Mouse (Mus musculus) bone marrow, adult 2 months (tissue): Measurements from ENCODE around the gene Erh. TPM values are rescaled to one million over a fixed set of nuclear protein-coding genes. Genes with fewer than 3 reads are reported as not detected.

Experiments used
- H3K27ac ChIP-seq: fragments of 200-500 bp; 2 replicates; pipeline ENCODE4 v1.5.1; 2012; ENCODE audit warnings: low read depth, mild to moderate bottlenecking, control low read depth, inconsistent platforms, low read length; ENCODE audit not compliant: control insufficient read depth, poor library complexity, insufficient read depth
- H3K4me1 ChIP-seq: fragments of 200-500 bp; 2 replicates; pipeline ENCODE4 v1.6.1; 2011; ENCODE audit warnings: low read length; ENCODE audit not compliant: control insufficient read depth, insufficient read depth
- H3K4me3 ChIP-seq: fragments of 200-500 bp; replicated peaks from 2 replicates; pipeline ENCODE3; 2011; ENCODE audit warnings: mild to moderate bottlenecking, low read depth, low read length, control low read depth; ENCODE audit not compliant: control insufficient read depth
- CTCF ChIP-seq: fragments of 200-500 bp; IDR thresholded peaks from 2 replicates; pipeline ENCODE4 v1.5.1; 2011; ENCODE audit warnings: low read length, control low read depth; ENCODE audit not compliant: control insufficient read depth, insufficient read depth
- POLR2A ChIP-seq: fragments of 200-500 bp; IDR thresholded peaks from 2 replicates; pipeline ENCODE4 v1.6.1; 2011; ENCODE audit warnings: low read depth, mild to moderate bottlenecking, control low read depth, low read length, borderline replicate concordance; ENCODE audit not compliant: control insufficient read depth
- WGBS: fragments of 180-500 bp; shearing (Covaris S2); methylation state at CpG from one replicate; pipeline ENCODE4 v1.1.7; 2018; 5-methylcytosine and 5-hydroxymethylcytosine counted together
- polyA plus RNA-seq: library from polyadenylated mRNA; stranded (reverse); fragments of >200 nt; gene quantifications from 2 replicates; pipeline ENCODE4 v1.2.4, GENCODE M21; 2011; ENCODE audit warnings: low replicate concordance; ENCODE audit not compliant: missing spikeins, insufficient read depth, insufficient read length

Erh gene
- polyA plus RNA-seq, 1 experiment: 18.9 TPM

- TF ChIP-seq POLR2A (no peak), CTCF (no peak)
- Histone ChIP-seq H3K4me1 (no peaks in the 10 kb centered on the region), H3K4me3 (no peak overlapping the region), H3K27ac (no peak overlapping the region)
- WGBS: 53% methylated on average over 4 of the region's 4 CpGs
Measured at GRCm38 (mm10) chr12:80594141-80594540, 50.0 kb downstream of the Erh start.

GRCm38 (mm10) chr12:80584973-80585372, 59.2 kb downstream of the Erh start:
- Histone ChIP-seq H3K27ac (no peak overlapping the region), H3K4me3 (no peak overlapping the region), H3K4me1 (no peaks in the 10 kb centered on the region)
- WGBS: 46% methylated on average over 2 of the region's 2 CpGs
- TF ChIP-seq POLR2A (no peak), CTCF (0 out of 2 replicates have a peak, but pooled peaks have one; percentile 6)

Other genes starting within 250 kb of the Erh start
- gene Dcaf5, start 207.7 kb downstream of the Erh start, polyA plus RNA-seq: 4.6 and 12.5 TPM in 2 replicates
- gene Exd2, start 181.2 kb downstream of the Erh start, polyA plus RNA-seq: 1.8 and 7.0 TPM in 2 replicates
- not detected in 2 replicates for gene Galnt16, start 126.1 kb downstream of the Erh start, polyA plus RNA-seq
- 4.7 and 6.9 TPM in 2 replicates for gene Slc39a9, start 458 bp downstream of the Erh start, polyA plus RNA-seq
- gene Plekhd1, start 48.2 kb upstream of the Erh start, polyA plus RNA-seq: not detected in 2 replicates
- gene Ccdc177, start 116.3 kb upstream of the Erh start, polyA plus RNA-seq: not detected in 2 replicates
- gene Susd6, start 146.2 kb upstream of the Erh start, polyA plus RNA-seq: 10.0 and 17.3 TPM in 2 replicates